Mouse (Mus musculus): ENCODE measurements around the gene Strip1.

Gene Strip1

GRCm38 (mm10) chr3:107593632-107594031 is 37.9 kb downstream of the Strip1 start:
- in situ Hi-C loops (cut with MboI, MseI): no loop called here

GRCm38 (mm10) chr3:107591612-107592011 is 39.9 kb downstream of the Strip1 start:
- in situ Hi-C loops (cut with MboI, MseI): no loop called here

- in situ Hi-C loops (cut with MboI, MseI): no loop called here
Measured at GRCm38 (mm10) chr3:107586504-107586903, 45.0 kb downstream of the Strip1 start.

GRCm38 (mm10) chr3:107583893-107584292 is 47.6 kb downstream of the Strip1 start:
- in situ Hi-C loops (cut with MboI, MseI): no loop called here

- in situ Hi-C loops (cut with MboI, MseI): no loop called here
Measured at GRCm38 (mm10) chr3:107582875-107583767, 48.4 kb downstream of the Strip1 start.

GRCm38 (mm10) chr3:107582130-107582874 is 49.2 kb downstream of the Strip1 start:
- in situ Hi-C loops (cut with MboI, MseI): no loop called here

GRCm38 (mm10) chr3:107581103-107582010 is 50.1 kb downstream of the Strip1 start:
- in situ Hi-C loops (cut with MboI, MseI): no loop called here

GRCm38 (mm10) chr3:107579466-107579865 is 52.0 kb downstream of the Strip1 start:
- in situ Hi-C loops (cut with MboI, MseI): loop anchor here in 1 of 2 experiments (5.0 kb wide), 1 partner anchor 347 kb away; the partner anchor contains the start of gene A630076J17Rik

GRCm38 (mm10) chr3:107577810-107578390 is 53.6 kb downstream of the Strip1 start:
- in situ Hi-C loops (cut with MboI, MseI): loop anchor here in 1 of 2 experiments (5.0 kb wide), 1 partner anchor 346 kb away; the partner anchor contains the start of gene A630076J17Rik

GRCm38 (mm10) chr3:107576807-107577206 is 54.7 kb downstream of the Strip1 start:
- in situ Hi-C loops (cut with MboI, MseI): loop anchor here in 1 of 2 experiments (5.0 kb wide), 1 partner anchor 345 kb away; the partner anchor contains the start of gene A630076J17Rik

GRCm38 (mm10) chr3:107571205-107571604 is 60.3 kb downstream of the Strip1 start:
- in situ Hi-C loops (cut with MboI, MseI): no loop called here

- in situ Hi-C loops (cut with MboI, MseI): loop anchor here in 1 of 2 experiments (10.0 kb wide), 1 partner anchor 334 kb away; the partner anchor contains the start of genes A630076J17Rik and Prok1
Measured at GRCm38 (mm10) chr3:107568721-107569120, 62.8 kb downstream of the Strip1 start.

- in situ Hi-C loops (cut with MboI, MseI): loop anchor here in 1 of 2 experiments (10.0 kb wide), 1 partner anchor 333 kb away; the partner anchor contains the start of genes A630076J17Rik and Prok1
Measured at GRCm38 (mm10) chr3:107567766-107568165, 63.7 kb downstream of the Strip1 start.

GRCm38 (mm10) chr3:107565331-107565730 is 66.2 kb downstream of the Strip1 start:
- in situ Hi-C loops (cut with MboI, MseI): loop anchor here in 1 of 2 experiments (10.0 kb wide), 1 partner anchor 331 kb away; the partner anchor contains the start of genes A630076J17Rik and Prok1

- in situ Hi-C loops (cut with MboI, MseI): loop anchor here in 1 of 2 experiments (10.0 kb wide), 1 partner anchor 329 kb away; the partner anchor contains the start of genes A630076J17Rik and Prok1
Measured at GRCm38 (mm10) chr3:107563880-107564279, 67.6 kb downstream of the Strip1 start.

GRCm38 (mm10) chr3:107562591-107562990 is 68.9 kb downstream of the Strip1 start:
- in situ Hi-C loops (cut with MboI, MseI): loop anchor here in 1 of 2 experiments (10.0 kb wide), 1 partner anchor 328 kb away; the partner anchor contains the start of genes A630076J17Rik and Prok1
